Mouse (Mus musculus) MEL (cell line): ENCODE results near the gene Rgl1. TPM values are rescaled to one million over a fixed set of nuclear protein-coding genes. Genes with fewer than 3 reads are reported as not detected.
A peak's percentile ranks its signal among the peaks of the same experiment; 100 is the strongest.

ENCODE experiments used
- DNase-seq: peaks from one replicate; pipeline ENCODE4 v3.0.0; 2011; ENCODE audit warnings: low read depth, low spot score
- H3K27ac ChIP-seq: 2 replicates; pipeline ENCODE4 v1.5.1; 2012; ENCODE audit warnings: low read depth, mild to moderate bottlenecking, control low read depth, low read length, moderate library complexity; ENCODE audit not compliant: control insufficient read depth
- H3K27me3 ChIP-seq, 2 experiments: fragments of 150-350 bp in 1 of 2; sonication (generic) in 1 of 2; 2 replicates each; pipeline ENCODE4 v1.6.1; 2012; ENCODE audit warnings: low read length in 2 of 2, mild to moderate bottlenecking in 2 of 2, improper control_type of control experiment in 1 of 2, moderate library complexity in 1 of 2; ENCODE audit not compliant: insufficient read depth in 2 of 2, control insufficient read depth in 1 of 2
- H3K36me3 ChIP-seq, 2 experiments: 2 replicates each; pipeline ENCODE4 v1.6.1; 2012 to 2014; ENCODE audit warnings: low read length in 2 of 2, improper control_type of control experiment in 1 of 2, inconsistent platforms in 1 of 2, mild to moderate bottlenecking in 1 of 2; ENCODE audit not compliant: insufficient read depth in 2 of 2, control insufficient read depth in 1 of 2
- H3K4me1 ChIP-seq, 2 experiments: fragments of 150-350 bp in 1 of 2; sonication (generic) in 1 of 2; 2 replicates each; pipeline ENCODE4 v1.6.1; 2012; ENCODE audit warnings: low read length in 2 of 2, improper control_type of control experiment in 1 of 2, mild to moderate bottlenecking in 1 of 2; ENCODE audit not compliant: insufficient read depth in 2 of 2, control insufficient read depth in 1 of 2
- H3K4me3 ChIP-seq, 2 experiments: fragments of 150-350 bp in 1 of 2; sonication (generic) in 1 of 2; 2 replicates each; pipeline ENCODE4 v1.5.1; 2012; ENCODE audit warnings: low read depth in 2 of 2, low read length in 2 of 2, mild to moderate bottlenecking in 2 of 2, moderate library complexity in 2 of 2, control low read depth in 1 of 2, improper control_type of control experiment in 1 of 2; ENCODE audit not compliant: control insufficient read depth in 1 of 2, insufficient read depth in 1 of 2
- H3K79me2 ChIP-seq: 2 replicates; pipeline ENCODE4 v1.6.1; 2012; ENCODE audit warnings: mild to moderate bottlenecking, low read length, moderate library complexity; ENCODE audit not compliant: control insufficient read depth, poor library complexity, insufficient read depth
- H3K9ac ChIP-seq: 2 replicates; pipeline ENCODE4 v1.6.1; 2012; ENCODE audit warnings: low read depth, mild to moderate bottlenecking, control low read depth, low read length, moderate library complexity; ENCODE audit not compliant: control insufficient read depth, poor library complexity, severe bottlenecking
- H3K9me3 ChIP-seq: fragments of 150-350 bp; sonication (generic); replicated peaks from 2 replicates; pipeline ENCODE4 v1.6.1; 2012; ENCODE audit warnings: mild to moderate bottlenecking, low read length, improper control_type of control experiment, moderate library complexity; ENCODE audit not compliant: insufficient read depth
- CHD1 ChIP-seq: IDR thresholded peaks from 2 replicates; pipeline ENCODE4 v1.6.1; 2012; ENCODE audit warnings: low read depth, mild to moderate bottlenecking, inconsistent platforms, low read length, improper control_type of control experiment
- CHD2 ChIP-seq: IDR thresholded peaks from 2 replicates; pipeline ENCODE4 v1.6.1; 2011; ENCODE audit warnings: low read length, improper control_type of control experiment
- CTCF ChIP-seq, 3 experiments: IDR thresholded peaks in 2 of 3; conservative IDR thresholded peaks in 1 of 3; 2 replicates each; pipeline ENCODE4 v1.5.1; 2011 to 2012; ENCODE audit warnings: low read length in 3 of 3, low read depth in 2 of 3, mild to moderate bottlenecking in 2 of 3, improper control_type of control experiment in 1 of 3, inconsistent platforms in 1 of 3, mixed read lengths in 1 of 3, moderate library complexity in 1 of 3; ENCODE audit not compliant: control insufficient read depth in 1 of 3, insufficient read depth in 1 of 3, poor library complexity in 1 of 3, severe bottlenecking in 1 of 3
- ELF1 ChIP-seq: IDR thresholded peaks from 2 replicates; pipeline ENCODE4 v1.6.1; 2014; ENCODE audit warnings: low read depth, mild to moderate bottlenecking, inconsistent platforms, low read length, improper control_type of control experiment, moderate library complexity
- EP300 ChIP-seq, 2 experiments: IDR thresholded peaks; 2 replicates each; pipeline ENCODE4 v1.6.1; 2011; ENCODE audit warnings: improper control_type of control experiment in 2 of 2, low read length in 2 of 2, low read depth in 1 of 2, mild to moderate bottlenecking in 1 of 2
- GABPA ChIP-seq: IDR thresholded peaks from 2 replicates; pipeline ENCODE4 v1.6.1; 2012; ENCODE audit warnings: low read depth, mild to moderate bottlenecking, inconsistent platforms, low read length, improper control_type of control experiment, moderate library complexity
- GATA1 ChIP-seq: IDR thresholded peaks from 2 replicates; pipeline ENCODE4 v1.6.1; 2011; ENCODE audit warnings: low read depth, low read length, improper control_type of control experiment
- JUND ChIP-seq: IDR thresholded peaks from 2 replicates; pipeline ENCODE4 v1.6.1; 2011; ENCODE audit warnings: low read depth, mild to moderate bottlenecking, improper control_type of control experiment, low read length
- KAT2A ChIP-seq: conservative IDR thresholded peaks from 2 replicates; pipeline ENCODE4 v1.6.1; 2012; ENCODE audit warnings: low read depth, low read length, improper control_type of control experiment, inconsistent platforms
- MAX ChIP-seq: IDR thresholded peaks from 2 replicates; pipeline ENCODE4 v1.6.1; 2011; ENCODE audit warnings: low read length, improper control_type of control experiment
- MAZ ChIP-seq: IDR thresholded peaks from 2 replicates; pipeline ENCODE4 v1.6.1; 2012; ENCODE audit warnings: low read depth, mild to moderate bottlenecking, inconsistent platforms, low read length, improper control_type of control experiment
- MYC ChIP-seq: IDR thresholded peaks from 2 replicates; pipeline ENCODE4 v1.6.1; 2011; ENCODE audit warnings: low read depth, mild to moderate bottlenecking, low read length, improper control_type of control experiment, moderate library complexity
- NELFE ChIP-seq: IDR thresholded peaks from 2 replicates; pipeline ENCODE4 v1.6.1; 2011; ENCODE audit warnings: low read depth, low read length, improper control_type of control experiment
- NRF1 ChIP-seq: IDR thresholded peaks from 2 replicates; pipeline ENCODE4 v1.6.1; 2014; ENCODE audit warnings: low read depth, mild to moderate bottlenecking, inconsistent platforms, low read length, improper control_type of control experiment, moderate library complexity; ENCODE audit not compliant: poor library complexity, insufficient read depth, severe bottlenecking
- POLR2A ChIP-seq, 2 experiments: IDR thresholded peaks; 2 replicates each; pipeline ENCODE4 v1.6.1; 2011 to 2012; ENCODE audit warnings: low read length in 2 of 2, mild to moderate bottlenecking in 2 of 2, control low read depth in 1 of 2, improper control_type of control experiment in 1 of 2, low read depth in 1 of 2, moderate library complexity in 1 of 2; ENCODE audit not compliant: control insufficient read depth in 1 of 2, insufficient read depth in 1 of 2, poor library complexity in 1 of 2
- RCOR1 ChIP-seq: IDR thresholded peaks from 2 replicates; pipeline ENCODE4 v1.6.1; 2012; ENCODE audit warnings: low read depth, mild to moderate bottlenecking, inconsistent platforms, low read length, improper control_type of control experiment
- SMC3 ChIP-seq: IDR thresholded peaks from 2 replicates; pipeline ENCODE4 v1.6.1; 2011; ENCODE audit warnings: low read depth, low read length, improper control_type of control experiment
- TAL1 ChIP-seq: IDR thresholded peaks from 2 replicates; pipeline ENCODE4 v1.6.1; 2012; ENCODE audit warnings: mild to moderate bottlenecking, inconsistent platforms, low read length, moderate library complexity, mixed read lengths
- TBP ChIP-seq: IDR thresholded peaks from 2 replicates; pipeline ENCODE4 v1.8.0; 2011; ENCODE audit warnings: low read depth, low read length, improper control_type of control experiment
- UBTF ChIP-seq: IDR thresholded peaks from 2 replicates; pipeline ENCODE4 v1.6.1; 2012; ENCODE audit warnings: low read depth, mild to moderate bottlenecking, inconsistent platforms, low read length, improper control_type of control experiment, moderate library complexity, borderline replicate concordance; ENCODE audit not compliant: insufficient read depth
- USF2 ChIP-seq, 2 experiments: IDR thresholded peaks; 2 replicates each; pipeline ENCODE4 v1.6.1; 2011 to 2012; ENCODE audit warnings: improper control_type of control experiment in 2 of 2, low read length in 2 of 2, borderline replicate concordance in 1 of 2, inconsistent platforms in 1 of 2, low read depth in 1 of 2, mild to moderate bottlenecking in 1 of 2; ENCODE audit not compliant: insufficient read depth in 1 of 2
- ZMIZ1 ChIP-seq: IDR thresholded peaks from 2 replicates; pipeline ENCODE4 v1.6.1; 2012; ENCODE audit warnings: low read depth, mild to moderate bottlenecking, inconsistent platforms, low read length, improper control_type of control experiment, moderate library complexity
- ZNF384 ChIP-seq: IDR thresholded peaks from 2 replicates; pipeline ENCODE4 v1.6.1; 2012; ENCODE audit warnings: low read depth, mild to moderate bottlenecking, inconsistent platforms, low read length, improper control_type of control experiment
- polyA plus RNA-seq, 2 experiments: library from polyadenylated mRNA; stranded (reverse) in 1 of 2; unstranded in 1 of 2; fragments of >175 nt in 1 of 2; fragments of >200 nt in 1 of 2; gene quantifications; 2 replicates each; pipeline versions ENCODE4 v1.2.1 to v1.2.4; 2012; ENCODE audit warnings: low replicate concordance in 2 of 2, low read depth in 1 of 2; ENCODE audit not compliant: insufficient read length in 2 of 2, insufficient read depth in 1 of 2, missing spikeins in 1 of 2
- total RNA-seq: library from RNA; depleted of rRNA; stranded (reverse); fragments of 300-350 nt; gene quantifications from 2 replicates; pipeline ENCODE4 v1.2.3, GENCODE M21; 2012

Gene Rgl1
- total and polyA plus RNA-seq, 3 experiments: 0.12 to 0.39 TPM; not detected in 1

DNA sequence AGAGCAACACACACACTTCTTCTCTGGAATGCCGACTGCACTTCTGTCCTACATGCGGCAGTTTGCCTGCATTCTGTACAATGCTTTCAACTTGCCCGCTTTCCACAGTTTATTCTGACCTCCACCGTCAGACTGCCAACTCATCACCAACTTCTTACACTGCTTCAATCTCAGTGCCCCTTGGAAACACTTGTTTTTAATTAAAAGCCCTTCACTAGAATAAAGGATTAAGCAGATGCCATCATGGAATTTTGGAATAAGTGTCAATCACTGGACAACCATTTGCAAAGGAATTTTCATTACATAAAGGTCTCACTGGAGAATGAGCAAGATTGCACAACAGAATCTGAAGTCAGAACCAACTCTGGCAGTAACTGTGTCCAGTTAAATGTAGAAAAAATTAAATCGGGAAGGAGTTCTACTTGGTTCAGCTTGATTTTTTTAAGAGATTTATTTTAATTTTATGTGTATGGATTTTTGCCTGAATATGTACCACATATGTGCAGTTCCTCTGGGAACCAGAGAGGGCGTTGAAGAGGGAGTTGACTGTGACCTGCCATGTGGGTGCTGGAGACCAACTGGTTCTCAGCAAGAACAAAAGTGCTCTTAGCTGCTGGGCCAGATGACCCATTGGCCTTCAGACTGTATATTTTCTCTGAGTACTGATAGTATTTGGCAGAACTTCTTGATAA lies 84.3 kb downstream of the Rgl1 start:
- peak; percentile 4 for DNase-seq
- H3K27me3 ChIP-seq: peaks cover 3 to 16% of the 10 kb centered on the region in 2 experiments; a peak in 2 of 4 replicates
- H3K4me1 ChIP-seq: no peaks in the 10 kb centered on the region
- H3K79me2 ChIP-seq: no peaks in the 10 kb centered on the region
- H3K27ac ChIP-seq: no peak overlapping the region
- TF ChIP-seq ZMIZ1 (no peak), JUND (no peak), RCOR1 (no peak), GABPA (no peak), ZNF384 (no peak), USF2 (IDR thresholded peaks at IDR 0.05; ENCODE audit: borderline replicate concordance in 1 of 2, insufficient read depth in 1 of 2, low read depth in 1 of 2, low read length in 2 of 2) (no peak), CTCF (IDR thresholded peaks at IDR 0.05 in 2 of 3, conservative IDR thresholded peaks at IDR 0.05 in 1 of 3; ENCODE audit: control insufficient read depth in 1 of 3, insufficient read depth in 1 of 3, low read depth in 2 of 3, low read length in 3 of 3, poor library complexity in 1 of 3, severe bottlenecking in 1 of 3) (peak in 1 of 3 experiments; percentile 24; a peak in 2 of 6 replicates), MAZ (no peak)
- no peaks in the 10 kb centered on the region for H3K36me3 ChIP-seq
- H3K9ac ChIP-seq: no peak overlapping the region
- no peaks in the 10 kb centered on the region for H3K9me3 ChIP-seq
- H3K4me3 ChIP-seq: no peak overlapping the region

DNA sequence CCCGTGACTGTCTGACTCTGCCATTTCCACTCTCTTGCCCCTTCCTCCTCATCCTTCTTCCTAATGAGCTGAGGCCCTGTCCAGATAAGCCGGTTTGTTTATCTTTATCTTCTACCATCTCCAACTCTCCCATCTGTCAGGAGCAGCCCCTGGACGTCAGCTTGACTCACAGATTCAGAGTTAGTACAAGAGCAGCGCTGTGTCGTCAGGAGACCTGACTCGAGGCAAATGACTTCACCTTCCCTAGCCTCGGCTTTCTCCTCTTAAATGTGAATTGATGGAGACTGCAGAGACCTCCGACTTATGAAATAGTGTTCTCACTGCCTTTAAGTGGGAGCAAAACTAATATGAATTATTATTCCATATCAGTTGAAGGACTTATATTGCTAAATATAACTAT lies 85.0 kb downstream of the Rgl1 start:
- no peak for TF ChIP-seq POLR2A (IDR thresholded peaks at IDR 0.05; ENCODE audit: control insufficient read depth in 1 of 2, insufficient read depth in 1 of 2, low read depth in 1 of 2, low read length in 2 of 2, poor library complexity in 1 of 2)
- no peak for TF ChIP-seq UBTF
- no peak for TF ChIP-seq NELFE
- no peak for TF ChIP-seq TBP
- no peak for TF ChIP-seq CHD1
- no peak for TF ChIP-seq MAX
- TF ChIP-seq ELF1: no peak
- TF ChIP-seq MYC: no peak
- TF ChIP-seq GATA1: no peak
- no peak for TF ChIP-seq ZNF384
- TF ChIP-seq CTCF (IDR thresholded peaks at IDR 0.05 in 2 of 3, conservative IDR thresholded peaks at IDR 0.05 in 1 of 3; ENCODE audit: control insufficient read depth in 1 of 3, insufficient read depth in 1 of 3, low read depth in 2 of 3, low read length in 3 of 3, poor library complexity in 1 of 3, severe bottlenecking in 1 of 3): no peak
- TF ChIP-seq EP300 (IDR thresholded peaks at IDR 0.05; ENCODE audit: low read depth in 1 of 2, low read length in 2 of 2): no peak
- no peak for TF ChIP-seq NRF1
- TF ChIP-seq SMC3: no peak
- no peak for TF ChIP-seq JUND
- TF ChIP-seq KAT2A: no peak
- no peak for TF ChIP-seq MAZ
- TF ChIP-seq TAL1: no peak
- TF ChIP-seq CHD2: no peak
- peaks cover 3 to 16% of the 10 kb centered on the region in 2 experiments; a peak in 2 of 4 replicates for H3K27me3 ChIP-seq
- no peaks in the 10 kb centered on the region for H3K4me1 ChIP-seq
- H3K9ac ChIP-seq: no peak overlapping the region
- no peak for DNase-seq
- no peaks in the 10 kb centered on the region for H3K79me2 ChIP-seq
- no peak overlapping the region for H3K4me3 ChIP-seq
- H3K27ac ChIP-seq: no peak overlapping the region
- H3K9me3 ChIP-seq: no peaks in the 10 kb centered on the region
- no peaks in the 10 kb centered on the region for H3K36me3 ChIP-seq
